Mouse (Mus musculus): ENCODE results near the gene Lrp11. TPM values are rescaled to one million over a fixed set of nuclear protein-coding genes. Genes with fewer than 3 reads are reported as not detected.
"Not testable (repeated sequence)": the region's sequence is repeated elsewhere in the genome, so short reads cannot be mapped to it uniquely, and the experiment has no call there.

The Lrp11 gene
- 0.12 and 1.6 TPM in 2 replicates for total RNA-seq (2017)

- peak; percentile 92 for ATAC-seq (ENCODE audit: extremely low read depth, insufficient number of reproducible peaks, low FRiP score, poor library complexity, severe bottlenecking)
These were observed at the start of gene Lrp11 for GRCm38 (mm10) chr10:7589592-7590233. TSS of gene Lrp11 (plus strand) at chr10:7589800.

DNA sequence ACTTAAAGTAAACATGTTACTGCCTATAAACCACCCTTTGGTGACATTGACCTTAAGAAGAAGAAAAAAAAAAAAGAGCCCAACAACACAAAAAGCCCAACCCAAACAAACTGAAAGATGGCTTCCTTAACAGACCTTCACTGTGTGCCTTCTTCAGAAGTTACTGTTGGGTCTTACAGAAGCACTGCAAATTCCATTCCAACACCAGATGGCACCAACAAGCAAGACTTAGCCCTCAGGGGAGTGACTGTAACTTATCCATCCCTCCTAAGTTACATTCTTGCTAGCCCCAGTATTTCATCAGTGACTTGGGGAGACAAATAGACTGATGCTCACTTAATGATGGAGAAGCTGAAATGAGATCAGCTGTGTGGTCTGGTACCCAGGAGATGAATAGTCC is 11.6 kb upstream of the Lrp11 start:
- peak; percentile 41; the same call in 1 of the 2 replicates for ATAC-seq (ENCODE audit: extremely low read depth, insufficient number of reproducible peaks, low FRiP score, poor library complexity, severe bottlenecking)

GRCm38 (mm10) chr10:7581401-7581800 is 8.2 kb upstream of the Lrp11 start:
- no peak for ATAC-seq (ENCODE audit: extremely low read depth, insufficient number of reproducible peaks, low FRiP score, poor library complexity, severe bottlenecking)

- no peak for ATAC-seq (ENCODE audit: extremely low read depth, insufficient number of reproducible peaks, low FRiP score, poor library complexity, severe bottlenecking)
These were observed 7.3 kb upstream of the Lrp11 start for GRCm38 (mm10) chr10:7582157-7582890.

GRCm38 (mm10) chr10:7582891-7583557 is 6.6 kb upstream of the Lrp11 start:
- ATAC-seq (ENCODE audit: extremely low read depth, insufficient number of reproducible peaks, low FRiP score, poor library complexity, severe bottlenecking), result no peak

DNA sequence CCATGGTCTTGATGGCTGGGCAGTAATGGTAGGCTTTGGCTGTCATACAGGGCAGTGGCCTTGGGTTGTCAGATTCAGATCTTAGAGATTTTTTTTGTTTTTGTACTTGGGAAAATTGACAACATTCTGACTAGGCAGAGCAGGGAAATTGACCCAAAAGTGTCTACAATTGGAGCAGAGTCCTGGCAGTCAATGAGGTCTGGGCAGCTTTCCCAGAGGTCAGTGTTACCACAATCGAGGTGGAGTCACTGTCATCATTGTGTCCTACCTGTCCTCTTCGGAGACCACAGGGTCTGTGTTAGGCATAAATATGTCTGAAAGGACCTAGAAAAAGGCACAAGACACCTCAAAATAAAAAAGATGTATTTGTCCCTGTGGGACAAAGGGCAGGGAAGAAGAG is 2.8 kb upstream of the Lrp11 start:
- ATAC-seq (ENCODE audit: extremely low read depth, insufficient number of reproducible peaks, low FRiP score, poor library complexity, severe bottlenecking), result no peak

- no peak for ATAC-seq (ENCODE audit: extremely low read depth, insufficient number of reproducible peaks, low FRiP score, poor library complexity, severe bottlenecking)
These were observed 662 bp downstream of the Lrp11 start for GRCm38 (mm10) chr10:7590234-7590689.

DNA sequence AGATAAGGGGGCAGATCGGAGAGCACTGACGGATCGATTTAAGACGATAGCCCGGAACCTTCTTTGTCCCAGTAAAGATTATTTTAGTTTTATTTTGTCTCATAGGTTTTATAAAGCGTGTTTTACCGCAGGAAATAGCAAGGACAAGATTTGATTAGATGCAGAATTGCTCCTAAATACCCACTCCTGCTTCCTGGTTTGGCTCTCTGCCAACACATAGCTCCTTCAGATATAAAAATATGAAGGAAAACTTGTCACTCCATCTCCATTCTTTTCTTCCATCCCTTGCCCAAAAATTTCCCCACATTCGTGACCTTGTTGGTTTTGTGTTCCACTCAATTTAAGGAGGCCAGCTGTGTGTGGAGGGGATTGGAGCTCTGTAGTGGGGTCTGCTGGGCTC is 1.2 kb downstream of the Lrp11 start:
- no peak for ATAC-seq (ENCODE audit: extremely low read depth, insufficient number of reproducible peaks, low FRiP score, poor library complexity, severe bottlenecking)

DNA sequence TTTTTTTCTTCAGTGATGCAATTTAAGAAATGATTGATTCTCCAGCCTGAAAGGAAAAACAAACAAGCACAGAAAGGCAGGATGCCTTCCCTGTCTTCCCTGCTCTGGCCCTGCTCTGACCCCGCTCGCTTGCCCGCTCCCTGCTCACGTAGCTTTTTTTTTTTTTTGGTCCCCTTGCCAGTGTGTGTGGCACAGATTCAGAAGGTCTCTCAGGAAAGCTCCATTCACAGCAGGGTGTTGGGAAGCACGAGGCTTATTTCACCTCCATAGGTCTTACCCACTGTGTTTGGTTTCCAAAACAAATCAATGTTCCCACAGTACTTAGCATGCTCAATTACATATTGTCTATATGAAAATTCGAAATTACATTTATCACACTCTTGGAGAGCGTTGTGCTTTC is 5.2 kb downstream of the Lrp11 start:
- no peak for ATAC-seq (ENCODE audit: extremely low read depth, insufficient number of reproducible peaks, low FRiP score, poor library complexity, severe bottlenecking)

GRCm38 (mm10) chr10:7596251-7596650 is 6.7 kb downstream of the Lrp11 start:
- no peak for ATAC-seq (ENCODE audit: extremely low read depth, insufficient number of reproducible peaks, low FRiP score, poor library complexity, severe bottlenecking)

GRCm38 (mm10) chr10:7598177-7598576 is 8.6 kb downstream of the Lrp11 start:
- no peak for ATAC-seq (ENCODE audit: extremely low read depth, insufficient number of reproducible peaks, low FRiP score, poor library complexity, severe bottlenecking)

DNA sequence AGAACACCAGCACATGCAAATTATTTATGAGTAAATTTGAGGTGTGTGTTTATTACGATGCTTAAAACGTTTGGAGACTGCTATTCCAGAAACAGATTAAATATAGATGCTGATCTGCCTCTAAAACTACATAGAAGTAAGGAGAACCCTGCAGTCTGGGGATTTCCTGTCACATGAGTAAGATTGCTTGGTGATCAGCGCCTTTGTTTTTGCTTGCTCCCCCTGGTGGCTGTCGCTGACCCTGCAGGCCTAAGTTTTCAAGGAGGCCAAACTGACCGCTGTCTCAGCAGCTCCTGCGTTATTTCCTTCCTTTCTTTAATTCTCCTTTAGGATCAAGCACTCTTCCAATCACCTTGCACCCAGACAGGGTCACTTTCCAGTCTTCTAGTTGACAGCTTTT is 11.0 kb downstream of the Lrp11 start:
- ATAC-seq (ENCODE audit: extremely low read depth, insufficient number of reproducible peaks, low FRiP score, poor library complexity, severe bottlenecking), result peak; percentile 85

GRCm38 (mm10) chr10:7605168-7605567 is 15.6 kb downstream of the Lrp11 start:
- no peak for ATAC-seq (ENCODE audit: extremely low read depth, insufficient number of reproducible peaks, low FRiP score, poor library complexity, severe bottlenecking)

GRCm38 (mm10) chr10:7606437-7606836 is 16.8 kb downstream of the Lrp11 start:
- ATAC-seq (ENCODE audit: extremely low read depth, insufficient number of reproducible peaks, low FRiP score, poor library complexity, severe bottlenecking), result no peak

GRCm38 (mm10) chr10:7608611-7609010 is 19.0 kb downstream of the Lrp11 start:
- no peak for ATAC-seq (ENCODE audit: extremely low read depth, insufficient number of reproducible peaks, low FRiP score, poor library complexity, severe bottlenecking)

DNA sequence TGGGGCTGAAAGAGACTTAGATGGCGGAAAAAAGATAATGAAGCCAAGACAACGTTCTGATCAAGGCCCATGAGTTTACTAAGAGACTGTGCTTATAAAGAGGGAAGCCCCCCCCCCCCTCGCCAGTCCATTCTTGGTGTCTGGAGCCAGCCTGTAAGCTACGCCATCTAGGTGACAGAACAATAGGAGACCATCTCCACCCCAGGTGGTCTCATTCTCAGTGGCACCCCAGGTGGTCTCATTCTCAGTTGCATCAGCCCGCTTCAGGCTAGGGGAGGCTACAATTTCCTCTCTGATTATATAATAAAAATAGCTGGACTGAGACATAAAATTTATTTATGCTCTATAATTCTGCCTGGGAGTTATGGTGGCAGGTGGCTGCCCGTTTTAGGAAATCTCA is 22.0 kb downstream of the Lrp11 start:
- ATAC-seq (ENCODE audit: extremely low read depth, insufficient number of reproducible peaks, low FRiP score, poor library complexity, severe bottlenecking), result no peak

- not testable (repeated sequence) for ATAC-seq (ENCODE audit: extremely low read depth, insufficient number of reproducible peaks, low FRiP score, poor library complexity, severe bottlenecking)
These were observed 22.6 kb downstream of the Lrp11 start for GRCm38 (mm10) chr10:7612210-7612609.

- ATAC-seq (ENCODE audit: extremely low read depth, insufficient number of reproducible peaks, low FRiP score, poor library complexity, severe bottlenecking), result no peak
These were observed 25.2 kb downstream of the Lrp11 start for GRCm38 (mm10) chr10:7614834-7615233.

DNA sequence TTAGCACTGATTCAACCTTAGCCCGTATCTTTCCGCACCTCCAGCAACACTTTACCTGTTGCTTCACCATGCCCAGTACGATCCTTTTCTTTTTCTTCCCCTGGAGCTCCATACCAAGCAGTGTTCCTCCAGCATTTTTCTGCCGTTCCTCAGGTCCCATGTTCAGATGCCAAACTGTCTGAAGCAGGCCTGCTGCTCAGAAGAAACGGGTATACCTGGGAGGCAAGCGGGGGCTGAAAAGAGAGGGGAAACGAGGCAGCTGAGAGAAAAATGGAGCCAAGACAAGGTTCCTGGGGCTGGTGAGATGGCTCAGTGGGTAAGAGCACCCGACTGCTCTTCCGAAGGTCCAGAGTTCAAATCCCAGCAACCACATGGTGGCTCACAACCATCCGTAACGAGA is 27.5 kb downstream of the Lrp11 start:
- ATAC-seq (ENCODE audit: extremely low read depth, insufficient number of reproducible peaks, low FRiP score, poor library complexity, severe bottlenecking), result not testable (repeated sequence)

DNA sequence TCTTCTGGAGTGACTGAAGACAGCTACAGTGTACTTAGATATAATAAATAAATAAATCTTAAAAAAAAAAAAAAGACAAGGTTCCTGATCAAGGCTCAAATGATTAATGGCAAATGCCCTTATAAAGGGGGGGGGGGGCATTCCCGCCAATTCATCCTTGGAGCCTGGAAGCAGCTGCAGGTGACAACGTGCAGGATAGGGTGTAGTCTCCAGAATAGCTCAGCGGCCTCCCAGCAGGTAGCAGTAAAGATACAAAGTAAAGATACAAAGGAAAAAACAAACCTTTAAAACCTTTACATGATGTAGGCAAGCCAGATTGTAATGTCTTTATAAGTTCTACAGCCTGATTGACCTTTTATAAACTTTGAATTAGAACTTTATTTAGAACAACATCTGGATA is 28.0 kb downstream of the Lrp11 start:
- not testable (repeated sequence) for ATAC-seq (ENCODE audit: extremely low read depth, insufficient number of reproducible peaks, low FRiP score, poor library complexity, severe bottlenecking)

Measured in neutrophil, adult 5-6 weeks (primary cell).